Mouse (Mus musculus) kidney, postnatal 36 days (tissue): ENCODE data around the gene Gosr1.
A peak's percentile ranks its signal among the peaks of the same experiment; 100 is the strongest.
"Not testable (repeated sequence)": the region's sequence is repeated elsewhere in the genome, so short reads cannot be mapped to it uniquely, and the experiment has no call there.

Experiments
- DNase-seq, 2 experiments: peaks; one replicate each; pipeline ENCODE4 v3.0.0; 2021 to 2022; ENCODE audit warnings: mixed read lengths in 2 of 2

Gosr1 gene

DNA sequence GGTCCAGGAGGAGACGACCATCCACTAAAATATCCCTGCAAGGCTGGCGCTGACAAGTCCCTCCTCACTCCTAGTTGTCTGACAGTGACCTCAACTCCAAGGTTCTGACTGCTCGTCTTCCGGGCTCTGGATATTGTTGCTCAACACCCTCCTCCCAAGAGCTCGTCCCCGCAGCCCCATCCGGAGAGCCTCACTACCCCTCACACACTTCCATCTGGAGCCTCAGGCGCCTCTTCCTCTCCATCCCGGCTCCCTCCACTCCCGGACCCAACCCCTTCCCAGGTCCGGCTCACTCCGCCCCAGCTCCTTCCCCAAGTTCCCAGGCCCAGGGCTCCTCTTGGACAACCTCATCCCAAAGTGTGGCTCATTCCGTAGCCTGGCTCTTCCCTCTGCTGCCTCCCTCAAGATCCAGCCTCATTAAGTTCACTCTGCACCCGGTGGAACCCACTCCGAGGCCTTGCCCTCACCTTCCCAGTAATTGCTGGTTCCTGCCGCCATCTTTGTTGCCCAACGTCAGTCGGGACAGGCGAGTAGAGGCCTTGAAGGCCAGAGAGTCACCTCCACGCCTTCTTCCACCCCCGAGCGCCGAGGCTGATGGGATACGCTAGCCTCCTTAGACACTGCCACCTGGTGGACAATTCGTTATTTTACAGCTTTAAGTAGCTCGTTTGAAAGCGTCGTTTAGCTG is at the start of gene Gosr1:
Gene Gosr1, minus strand, starts transcription at position 527 of the 688 bp plus-strand sequence.
- peak; percentile 92 to 94 for DNase-seq

DNA sequence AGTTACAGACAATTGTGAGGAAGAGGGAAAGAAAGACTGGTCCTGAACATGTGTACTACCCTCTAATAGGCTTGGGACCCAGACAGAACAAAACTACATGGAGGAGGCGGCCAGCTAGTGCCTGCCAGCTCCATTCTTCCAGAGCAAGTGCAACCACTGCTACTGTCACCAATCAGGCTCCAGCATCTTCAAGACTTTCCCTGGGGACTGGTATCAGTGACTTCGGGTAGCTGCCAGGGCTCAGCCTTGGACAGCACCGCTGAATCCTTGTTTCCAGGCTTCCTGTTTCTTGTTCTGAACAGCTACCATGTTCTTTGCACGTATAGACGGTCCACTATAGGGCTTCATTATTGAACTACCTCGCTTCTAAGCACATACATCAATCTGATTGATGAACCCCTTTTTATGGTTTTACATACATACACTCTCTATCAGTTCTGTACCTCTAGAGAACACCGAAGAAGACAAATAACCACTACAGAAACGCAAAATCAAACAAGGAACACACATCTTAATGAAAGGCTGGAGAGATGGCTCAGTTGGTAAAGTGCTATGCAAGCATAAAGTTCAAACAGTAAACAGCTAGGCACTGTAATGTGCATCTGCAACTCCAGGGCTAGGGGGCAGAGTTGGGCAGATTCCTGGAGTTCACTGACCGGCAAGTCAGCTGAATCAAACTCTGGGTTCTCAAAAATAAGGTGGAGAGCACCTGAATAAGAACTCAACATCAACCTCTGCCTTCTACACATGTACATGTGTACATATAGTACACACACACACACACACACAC is 47.5 kb upstream of the Gosr1 start:
- DNase-seq, result peak; percentile 65 to 78

DNA sequence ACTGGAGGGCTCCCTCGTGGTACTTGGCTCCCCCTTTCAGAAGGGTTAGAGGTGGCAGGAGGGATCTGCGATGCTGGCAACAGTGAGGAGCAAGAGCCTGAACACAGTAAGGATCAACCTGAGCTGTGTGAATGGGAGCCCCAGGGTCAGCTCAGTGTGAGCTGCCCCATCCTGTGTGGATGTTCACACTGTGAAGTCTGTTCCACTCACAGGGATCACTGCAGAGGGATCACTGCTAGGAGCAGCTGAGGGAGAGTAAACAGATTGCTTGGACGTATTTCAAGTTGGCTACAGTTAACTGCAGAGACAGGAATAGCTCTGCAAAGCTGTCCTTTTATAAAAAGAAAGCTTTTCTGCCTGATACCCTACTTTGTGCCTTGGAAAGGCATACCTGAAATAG is 46.1 kb upstream of the Gosr1 start:
- no peak for DNase-seq

DNA sequence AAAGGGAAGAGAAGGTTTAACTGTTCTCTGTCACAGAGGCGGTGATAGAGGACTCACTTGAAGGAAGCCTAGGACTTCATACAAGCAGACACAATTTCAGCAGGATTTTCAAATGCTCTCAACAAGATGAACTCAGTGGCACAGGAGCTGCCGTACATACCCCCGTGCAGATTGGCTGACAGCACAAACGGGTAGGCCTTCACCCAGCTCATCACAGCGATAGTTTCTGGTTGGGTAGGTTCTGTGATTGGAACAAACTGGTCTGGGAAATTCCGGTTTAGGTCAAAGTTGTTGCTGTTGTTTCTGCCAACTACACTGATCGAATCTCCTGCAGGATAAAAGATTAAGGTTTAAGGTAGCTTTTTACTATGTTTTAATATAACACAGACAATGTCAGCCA is 45.2 kb upstream of the Gosr1 start:
- no peak for DNase-seq

DNA sequence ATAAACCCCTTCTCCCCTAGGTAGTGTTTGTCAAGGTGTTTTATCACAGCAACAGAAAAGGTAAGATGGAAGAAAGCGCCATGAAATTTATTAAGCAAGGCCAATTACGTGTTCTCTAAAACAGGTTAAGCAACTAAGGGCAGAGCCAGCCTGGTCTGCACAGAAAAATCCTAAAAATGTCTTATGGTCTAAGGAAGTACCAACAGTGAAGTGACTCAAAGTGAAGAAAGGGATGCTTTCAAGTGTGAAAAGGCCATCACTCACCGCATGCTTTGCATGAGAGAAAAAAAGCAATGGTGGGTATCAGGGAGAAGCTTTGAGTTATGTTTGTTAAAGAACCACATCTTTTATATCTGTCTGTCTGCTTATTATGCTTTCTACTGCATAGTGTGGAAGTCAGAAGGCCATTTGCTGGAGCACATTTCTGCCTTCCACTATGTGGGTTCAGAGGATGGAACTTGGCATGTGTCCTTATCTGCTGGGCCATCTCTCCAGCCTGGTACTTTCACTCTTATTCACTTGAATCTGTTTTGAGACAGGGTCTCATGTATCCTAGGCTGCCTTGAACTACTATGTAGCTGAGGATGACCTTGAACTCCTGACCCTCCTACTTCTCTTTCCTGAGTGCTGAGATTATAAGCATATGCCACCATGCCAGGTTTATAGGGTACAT is 43.8 kb upstream of the Gosr1 start:
- DNase-seq, result no peak

DNA sequence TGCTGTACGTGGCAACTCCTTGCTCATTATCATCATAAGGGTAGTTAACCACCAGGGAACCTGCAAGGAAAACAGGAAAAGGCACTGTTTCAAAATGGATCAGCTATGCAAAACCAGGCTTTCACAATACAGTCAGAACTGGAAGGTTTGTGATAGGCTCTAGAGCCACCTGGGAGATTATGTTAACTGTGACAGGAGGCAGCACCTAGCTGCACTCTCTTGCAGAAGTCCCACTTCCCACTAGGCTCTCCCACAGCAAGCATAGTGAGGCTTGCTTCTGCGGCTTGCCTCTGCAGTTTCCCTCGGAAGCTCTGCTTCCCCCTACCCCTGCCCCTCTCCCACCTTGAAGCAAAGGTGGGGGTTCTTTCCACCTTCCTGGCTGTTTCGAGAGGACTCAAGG is 42.6 kb upstream of the Gosr1 start:
- no peak for DNase-seq

DNA sequence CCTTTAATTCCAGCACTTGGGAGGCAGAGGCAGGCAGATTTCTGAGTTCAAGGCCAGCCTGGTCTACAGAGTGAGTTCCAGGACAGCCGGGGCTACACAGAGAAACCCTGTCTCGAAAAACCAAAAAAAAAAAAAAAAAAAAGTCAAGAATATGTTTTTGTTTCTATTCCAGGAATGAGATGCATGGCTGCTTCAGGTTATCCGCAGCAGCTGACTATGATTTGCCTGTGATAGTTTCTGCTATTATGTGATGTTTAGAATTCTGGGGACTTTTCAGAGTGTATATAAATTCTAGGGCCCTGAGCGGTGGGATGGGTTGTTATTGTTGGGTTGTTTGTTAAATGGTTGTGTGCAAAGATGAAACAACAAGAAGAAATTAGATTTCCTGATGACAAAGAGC is 41.7 kb upstream of the Gosr1 start:
- DNase-seq, result not testable (repeated sequence)

DNA sequence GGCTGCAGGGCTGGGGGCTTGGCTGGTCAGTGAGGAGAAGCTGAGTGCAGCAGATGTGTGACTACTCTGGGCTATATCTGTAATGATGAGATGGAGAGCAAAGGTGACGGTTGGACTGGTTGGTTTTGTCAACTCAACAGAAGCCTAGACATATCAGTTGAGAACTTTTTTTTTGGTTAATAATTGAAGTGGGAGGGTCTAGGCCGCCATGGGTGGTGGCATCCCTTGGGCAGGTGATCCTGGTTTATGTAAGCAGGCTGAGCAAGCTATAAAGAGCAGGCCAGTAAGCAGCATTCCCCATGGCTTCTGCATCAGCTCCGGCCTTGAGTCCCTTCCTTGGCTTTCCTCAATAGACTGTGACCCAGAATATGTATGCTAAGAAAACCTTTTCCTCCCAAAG is 39.9 kb upstream of the Gosr1 start:
- peak; percentile 53 to 84 for DNase-seq

DNA sequence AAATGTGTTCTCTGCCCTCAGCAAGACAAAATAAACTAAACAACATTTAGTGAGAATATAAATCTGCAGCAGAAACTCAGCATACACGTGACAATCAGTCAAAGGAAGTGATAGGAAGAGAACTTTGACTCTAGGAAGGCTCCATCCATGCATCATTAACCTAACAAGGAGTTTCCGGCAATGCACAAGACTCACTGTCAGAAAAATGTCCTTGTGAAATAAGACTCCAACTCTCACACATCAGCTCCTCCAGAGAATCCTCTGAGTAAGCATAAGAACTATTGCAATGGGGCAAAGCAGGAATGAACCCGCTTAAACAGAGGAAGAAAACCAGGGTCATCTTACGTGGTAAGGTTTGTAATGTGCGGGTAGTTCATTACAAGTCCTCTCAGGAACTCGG is 33.9 kb upstream of the Gosr1 start:
- peak in 1 of 2 experiments; percentile 10 for DNase-seq

DNA sequence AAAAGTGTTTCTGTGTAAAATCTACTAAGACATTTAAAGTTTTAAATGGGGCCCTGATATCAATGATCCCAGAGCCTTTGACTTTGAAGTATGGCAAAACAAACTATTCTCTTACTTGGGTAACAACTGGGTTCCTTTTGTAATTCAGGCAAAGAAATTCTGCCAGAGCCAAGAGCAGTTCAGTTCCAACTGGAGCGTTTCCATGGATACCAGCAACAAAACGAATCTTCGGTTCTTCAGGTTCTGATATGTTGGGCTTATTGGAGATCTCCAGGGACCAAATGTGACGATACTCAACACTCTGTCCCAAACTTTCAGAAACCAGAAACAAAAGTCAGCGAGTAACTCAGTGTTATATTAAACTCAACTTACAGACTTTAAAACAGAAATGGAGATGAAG is 31.9 kb upstream of the Gosr1 start:
- no peak for DNase-seq

DNA sequence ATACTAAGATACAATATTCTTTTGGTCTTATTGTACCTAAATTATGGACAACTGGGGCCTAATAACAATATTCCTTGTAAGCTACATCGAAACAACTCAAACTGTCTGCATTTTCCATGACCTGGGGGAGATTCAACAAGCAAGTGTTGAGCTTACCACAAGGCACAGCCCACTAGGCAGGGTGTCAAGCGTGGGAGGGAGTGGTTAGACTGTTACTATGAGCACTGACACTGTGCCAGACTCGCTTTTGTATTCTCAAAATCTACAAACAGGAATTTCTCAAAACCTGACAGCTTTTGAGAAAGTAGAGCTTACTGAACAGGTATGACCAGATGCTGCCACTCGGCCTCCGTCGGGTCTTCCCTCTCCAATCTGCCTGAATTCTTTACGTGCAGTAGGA is 28.0 kb upstream of the Gosr1 start:
- DNase-seq, result no peak

DNA sequence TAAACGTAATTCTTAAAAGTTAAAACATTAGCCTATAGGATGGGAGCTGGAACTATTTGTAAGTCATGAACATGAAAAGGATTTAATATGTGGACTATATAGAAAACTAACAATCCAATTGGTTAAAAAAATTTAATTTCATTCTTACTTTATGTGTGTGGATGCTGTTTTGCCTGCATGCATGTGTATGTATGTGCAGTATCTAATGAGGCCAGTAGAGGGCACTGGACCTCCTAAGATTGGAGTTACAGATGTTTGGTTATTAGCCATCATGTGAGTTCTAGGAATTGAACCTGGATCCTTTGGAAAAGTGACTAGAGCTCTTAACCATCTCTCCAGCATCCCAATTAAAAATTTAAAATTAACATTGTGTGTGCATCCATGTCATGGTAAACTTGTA is 25.9 kb upstream of the Gosr1 start:
- DNase-seq, result peak; percentile 65 to 75

DNA sequence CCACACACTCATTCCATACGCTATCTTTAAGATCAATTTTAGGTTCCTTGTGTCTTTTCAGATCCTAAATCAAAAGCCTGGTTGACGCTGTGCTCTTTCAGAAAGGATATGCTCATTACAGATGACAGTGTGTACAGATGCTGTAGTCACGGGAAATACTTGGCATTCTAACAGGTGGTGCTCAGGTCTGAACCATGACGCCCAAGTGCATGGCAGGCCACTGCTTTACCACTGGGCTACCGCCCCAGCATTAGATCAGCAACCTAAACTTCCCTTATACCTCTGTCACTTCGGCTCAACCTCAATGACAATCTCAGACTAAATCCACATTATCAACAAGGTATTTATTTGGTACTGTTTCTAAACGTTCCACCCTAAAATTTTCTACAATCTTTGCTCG is 12.2 kb upstream of the Gosr1 start:
- no peak for DNase-seq

DNA sequence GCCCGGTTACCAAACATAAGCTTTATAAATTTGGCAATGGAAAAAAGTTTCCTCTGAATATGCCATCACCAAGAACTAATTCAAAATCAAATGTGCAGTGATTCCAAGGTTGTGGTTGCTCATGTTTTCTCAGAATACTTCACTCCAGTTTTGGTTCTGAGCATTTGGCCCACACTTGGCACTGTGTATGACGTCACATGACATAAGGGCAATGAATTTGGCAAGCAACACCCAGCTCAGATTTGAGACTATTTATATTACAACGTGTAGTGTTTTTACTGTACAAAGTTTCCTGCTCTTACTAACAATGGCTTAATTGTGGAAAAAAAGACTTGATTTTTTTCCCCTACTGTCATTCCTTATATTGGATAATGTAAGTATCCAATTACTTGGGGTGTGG is 10.4 kb upstream of the Gosr1 start:
- no peak for DNase-seq

DNA sequence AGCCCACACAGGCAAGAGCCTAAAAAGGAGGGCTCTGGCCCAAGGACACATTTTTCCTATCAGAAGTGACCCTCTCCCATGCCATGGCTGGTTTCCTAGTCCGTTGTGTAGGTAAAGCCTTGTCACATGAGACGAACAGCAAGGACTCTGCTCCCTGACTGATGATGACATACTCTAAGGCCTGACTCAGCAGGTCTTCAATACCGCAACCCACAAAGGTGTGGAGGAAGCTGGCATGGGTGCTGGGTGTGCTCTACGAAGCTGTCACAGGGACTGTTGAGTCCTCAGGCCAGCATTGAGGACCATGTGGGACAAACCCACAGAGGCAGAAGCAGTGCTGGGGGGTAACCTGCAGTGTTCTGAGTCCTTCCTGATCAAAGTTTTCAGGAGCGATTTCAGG is 7.2 kb upstream of the Gosr1 start:
- DNase-seq, result no peak

DNA sequence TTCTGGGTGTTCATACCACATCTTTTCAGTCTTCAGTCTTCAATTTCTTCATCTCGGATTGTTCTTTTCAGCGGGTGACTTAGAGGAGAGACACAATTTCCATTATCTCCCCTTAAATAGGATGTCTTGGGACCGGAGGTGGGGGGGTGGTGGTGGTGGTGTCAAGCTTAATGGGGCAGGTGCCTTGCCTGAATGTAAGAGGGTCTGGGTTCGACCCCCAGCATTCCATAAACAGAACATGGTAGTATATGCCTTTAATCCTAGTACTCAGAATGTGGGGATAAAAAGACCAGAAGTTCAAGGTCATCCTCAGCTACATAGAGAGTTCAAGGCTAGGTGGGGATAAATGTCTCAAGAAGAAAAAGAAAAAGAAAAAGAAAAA is 353 bp upstream of the Gosr1 start:
- no peak for DNase-seq

DNA sequence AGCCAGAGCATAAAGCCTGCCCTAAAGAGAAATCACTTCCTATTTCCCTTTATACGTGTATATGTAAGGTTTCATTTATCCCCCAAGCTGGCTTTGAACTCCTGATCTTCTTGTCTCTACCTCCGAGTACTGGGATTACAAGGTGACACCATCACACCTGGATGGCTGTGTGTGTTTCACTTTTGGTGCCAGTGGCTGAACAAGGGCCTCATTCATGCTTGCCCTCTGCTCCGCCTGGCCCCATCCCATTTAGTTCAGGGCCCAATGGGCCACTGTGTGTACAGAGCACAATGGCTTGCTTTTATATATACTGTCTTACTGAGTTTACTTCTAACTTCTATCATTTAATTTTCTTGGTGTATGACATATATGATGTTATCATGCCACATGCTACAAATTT is 11.1 kb downstream of the Gosr1 start:
- no peak for DNase-seq

DNA sequence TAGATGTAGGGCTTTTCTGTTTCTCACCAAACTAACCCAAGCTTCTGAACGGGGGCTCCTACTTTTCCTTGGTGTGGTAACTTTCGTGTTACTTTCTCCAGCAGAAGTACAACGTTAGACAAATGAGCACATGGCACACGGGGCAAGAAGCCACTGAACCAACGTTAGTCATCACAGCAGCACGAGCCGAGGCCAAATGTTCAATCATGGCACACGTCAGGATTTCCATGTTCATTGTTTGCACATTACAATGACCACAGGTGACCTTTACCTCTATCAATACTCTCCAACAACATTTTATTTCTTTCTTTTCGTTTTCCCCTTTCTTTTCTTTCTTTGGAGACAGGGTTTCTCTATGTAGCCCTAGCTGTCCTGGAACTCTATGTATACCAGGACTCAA is 14.6 kb downstream of the Gosr1 start:
- DNase-seq, result no peak

DNA sequence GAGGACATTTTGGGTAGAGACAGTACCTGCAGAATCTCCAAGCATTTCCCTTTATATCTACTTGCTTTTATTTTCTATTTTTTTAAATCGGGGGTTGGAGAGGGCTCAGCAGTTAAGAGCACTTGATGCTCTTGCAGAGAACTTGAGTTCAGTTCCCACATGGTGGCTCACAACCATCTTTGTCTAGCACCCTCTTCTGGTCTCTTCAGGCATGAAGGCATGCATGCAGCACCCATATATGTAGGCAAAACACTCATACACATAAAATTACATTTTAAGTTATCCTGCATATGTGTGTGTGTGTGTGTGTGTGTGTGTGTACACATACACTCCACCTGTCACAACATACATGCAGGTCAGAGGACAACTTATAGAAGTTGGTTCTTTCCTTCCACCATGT is 17.5 kb downstream of the Gosr1 start:
- DNase-seq, result no peak

DNA sequence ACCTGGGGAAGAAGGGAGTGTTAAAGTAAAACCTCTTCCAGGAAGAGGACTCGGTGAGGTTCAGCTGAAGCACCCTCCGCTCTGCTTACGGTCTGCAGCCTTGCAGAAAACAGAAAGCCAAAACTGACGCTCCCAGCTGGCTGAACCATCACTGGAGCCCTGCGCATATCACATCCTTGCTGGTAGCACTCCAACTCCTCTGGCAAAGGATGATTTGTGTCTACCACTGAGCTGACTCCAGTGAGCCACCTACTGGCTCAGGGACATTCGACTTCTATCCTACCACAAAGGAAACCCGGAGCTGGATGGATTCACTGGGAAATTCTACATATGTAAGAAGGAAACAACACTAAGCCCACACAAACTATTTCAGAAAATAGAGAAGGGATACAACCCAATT is 18.8 kb downstream of the Gosr1 start:
- DNase-seq, result peak; percentile 38 to 50

DNA sequence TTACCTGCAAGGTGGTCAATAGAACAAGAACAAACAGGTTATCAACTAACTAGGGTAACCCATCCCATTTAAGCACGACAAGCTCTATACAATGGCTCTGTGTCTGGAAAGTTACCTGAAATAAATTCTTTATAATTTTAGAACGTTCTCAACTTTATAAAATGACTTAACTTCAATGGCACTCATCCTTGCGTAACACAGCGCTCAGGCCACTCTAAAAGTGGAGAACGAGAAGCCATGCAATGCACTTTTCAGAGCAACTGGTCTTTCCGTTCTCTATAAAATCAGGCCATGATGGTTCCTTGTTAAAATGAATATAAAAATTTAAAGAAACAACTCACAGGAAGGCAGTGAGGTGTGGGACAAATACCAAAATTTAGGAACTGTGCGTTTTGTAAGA is 20.9 kb downstream of the Gosr1 start:
- DNase-seq, result no peak

DNA sequence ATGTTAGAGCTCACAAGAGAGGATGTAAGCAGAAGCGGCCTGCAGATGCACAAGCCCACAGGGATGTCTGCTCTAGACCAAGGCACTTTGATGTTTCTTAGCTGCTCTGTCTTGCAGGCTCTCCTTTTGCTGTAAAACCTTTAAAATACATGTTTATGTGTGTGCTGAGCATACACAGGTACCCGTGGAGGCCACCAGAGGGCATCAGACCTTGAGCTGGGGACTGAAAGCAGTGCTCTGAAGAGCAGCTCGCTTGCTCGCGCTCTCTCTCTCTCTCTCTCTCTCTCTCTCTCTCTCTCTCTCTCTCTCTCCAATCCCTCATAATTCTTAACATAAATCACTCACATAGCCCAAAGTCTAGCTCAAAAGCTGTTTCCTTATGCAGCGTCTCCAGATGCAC is 24.3 kb downstream of the Gosr1 start:
- DNase-seq, result peak; percentile 7 to 67

DNA sequence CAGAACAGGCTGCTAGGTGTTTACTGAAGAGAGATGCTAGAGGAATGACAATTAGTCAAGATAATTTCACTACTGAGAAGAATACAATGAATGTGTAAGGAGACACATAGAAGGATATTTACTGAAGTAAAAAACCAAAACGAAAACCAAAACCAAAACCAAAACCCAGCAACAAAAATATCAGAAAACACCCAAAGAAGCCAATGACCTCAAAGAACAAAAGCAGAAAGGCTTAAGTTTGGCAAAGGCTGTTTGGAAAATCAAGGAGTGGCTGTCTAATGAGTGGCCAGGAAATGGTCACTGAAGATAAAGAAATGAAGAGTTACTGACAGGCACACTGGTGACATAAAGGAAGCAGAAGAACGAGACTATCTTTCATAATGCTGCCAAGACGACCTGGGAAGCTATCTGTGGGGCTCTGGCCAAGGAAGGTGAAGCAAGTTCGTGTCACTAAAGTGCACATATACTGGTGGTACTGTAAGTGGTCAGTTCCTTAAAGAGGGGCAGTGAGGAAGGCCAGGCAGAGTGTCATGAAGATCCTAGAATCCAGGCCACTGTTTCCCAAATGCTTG is 27.5 kb downstream of the Gosr1 start:
- DNase-seq, result peak in 1 of 2 experiments; percentile 29

DNA sequence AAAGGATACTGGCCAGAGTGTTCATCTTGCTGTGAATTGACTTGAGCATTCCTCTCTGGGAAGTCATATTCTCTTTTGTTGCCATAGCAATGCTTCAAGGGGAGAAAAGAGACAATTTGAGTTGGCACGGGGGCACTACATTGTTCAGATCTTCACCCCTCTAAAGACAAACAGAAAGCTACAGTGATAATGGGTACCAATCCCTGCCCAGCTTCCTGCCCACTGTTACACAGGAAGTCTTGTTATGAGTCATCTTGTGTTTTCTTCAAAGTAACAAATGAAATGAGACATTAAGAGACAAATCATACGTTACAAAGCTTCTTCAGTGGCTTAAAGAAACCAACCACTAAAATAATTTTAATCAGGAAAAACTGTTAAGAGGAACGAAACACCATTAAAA is 28.8 kb downstream of the Gosr1 start:
- no peak for DNase-seq
